Mouse (Mus musculus): Measurements from ENCODE around the gene E130114P18Rik. TPM values are rescaled to one million over a fixed set of nuclear protein-coding genes. Genes with fewer than 3 reads are reported as not detected.

E130114P18Rik gene
- total RNA-seq, 2 experiments from 2014 or later: not detected

GRCm38 (mm10) chr4:97581314-97582063 is 196.4 kb downstream of the E130114P18Rik start:
- no peak for ATAC-seq (ENCODE audit: poor library complexity, severe bottlenecking)

DNA sequence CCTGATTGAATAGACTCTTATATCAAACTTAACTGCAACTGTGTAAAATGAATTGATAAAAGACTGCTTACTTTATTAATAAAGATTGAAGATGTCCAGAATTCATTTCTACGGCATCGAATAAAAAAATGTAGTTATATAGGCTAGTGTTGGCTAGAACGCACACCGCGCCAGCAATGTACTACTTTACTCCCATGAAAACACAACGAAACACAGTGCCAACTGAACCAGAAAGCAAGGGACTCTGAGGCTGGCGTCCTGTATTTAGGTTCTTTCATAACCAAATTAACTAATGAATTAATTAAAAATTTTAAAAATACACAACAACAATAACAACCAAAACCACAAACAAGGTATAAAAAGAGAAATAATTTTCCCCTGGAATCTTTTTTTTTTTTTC is 197.0 kb downstream of the E130114P18Rik start:
- ATAC-seq (ENCODE audit: poor library complexity, severe bottlenecking): no peak

GRCm38 (mm10) chr4:97578571-97579165 is 199.2 kb downstream of the E130114P18Rik start:
- ATAC-seq (ENCODE audit: poor library complexity, severe bottlenecking): no peak

GRCm38 (mm10) chr4:97577431-97577830 is 200.4 kb downstream of the E130114P18Rik start:
- no peak for ATAC-seq (ENCODE audit: poor library complexity, severe bottlenecking)

DNA sequence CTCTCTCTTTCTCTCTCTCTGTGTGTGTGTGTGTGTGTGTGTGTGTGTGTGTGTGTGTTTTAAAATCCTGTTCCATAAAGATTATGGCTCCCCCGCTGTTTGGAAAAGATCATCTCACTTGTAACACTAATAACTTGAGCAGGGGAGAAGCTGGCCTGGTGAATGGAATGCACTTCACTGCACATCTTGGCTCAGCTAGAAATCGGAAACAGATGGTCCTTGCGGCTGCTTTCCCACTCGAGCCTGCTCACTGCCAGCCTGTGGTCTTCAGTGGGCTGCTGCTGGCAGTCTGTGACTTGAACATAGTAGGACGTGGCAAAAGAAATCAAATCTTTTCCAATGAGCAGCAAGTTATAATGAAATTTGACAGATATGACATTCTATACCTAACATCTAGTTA is 202.4 kb downstream of the E130114P18Rik start:
- ATAC-seq (ENCODE audit: poor library complexity, severe bottlenecking): no peak

- no peak for ATAC-seq (ENCODE audit: poor library complexity, severe bottlenecking)
Measured at GRCm38 (mm10) chr4:97569320-97569719, 208.6 kb downstream of the E130114P18Rik start.

DNA sequence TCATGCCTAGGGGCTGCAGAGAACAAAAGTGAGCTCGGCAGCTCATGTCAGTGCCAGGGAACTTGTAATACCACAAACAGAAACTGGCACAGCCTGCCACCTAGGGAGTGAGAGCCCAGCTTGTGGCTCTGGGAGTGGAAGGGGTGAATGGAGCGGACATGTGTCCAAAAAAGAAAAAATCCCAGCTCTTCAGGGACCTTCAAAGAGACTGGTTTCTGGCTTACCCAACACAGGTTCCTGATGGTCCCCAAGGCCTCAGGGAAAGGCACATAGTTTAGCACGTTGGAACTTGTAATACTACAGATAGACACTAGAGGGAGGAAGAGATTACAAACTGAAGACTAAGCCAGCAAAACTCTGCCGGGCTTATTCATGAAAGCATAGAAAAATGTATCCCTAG is 213.2 kb downstream of the E130114P18Rik start:
- ATAC-seq (ENCODE audit: poor library complexity, severe bottlenecking): peak; percentile 92

DNA sequence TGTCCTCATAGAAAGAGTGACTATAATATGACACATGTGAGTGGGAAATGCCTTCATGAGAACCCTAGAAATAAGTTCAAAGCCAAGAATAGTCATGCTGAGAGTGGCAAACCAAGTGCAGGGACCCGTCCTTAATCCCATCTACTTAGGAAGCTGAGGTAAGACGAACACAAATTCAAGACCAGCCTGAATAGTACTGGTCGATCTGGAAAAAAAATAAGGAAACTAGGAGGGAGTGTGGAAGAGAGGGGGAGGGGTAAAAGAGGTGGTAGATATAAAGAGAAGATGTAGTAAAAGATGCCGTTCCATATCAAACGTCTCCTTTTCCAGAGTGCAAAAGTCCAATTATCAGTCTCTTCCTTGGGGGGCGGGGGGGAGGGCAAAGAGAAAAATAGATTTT is 213.7 kb downstream of the E130114P18Rik start:
- no peak for ATAC-seq (ENCODE audit: poor library complexity, severe bottlenecking)

GRCm38 (mm10) chr4:97557585-97557984 is 220.3 kb downstream of the E130114P18Rik start:
- ATAC-seq (ENCODE audit: poor library complexity, severe bottlenecking): no peak

- peak; percentile 80 for ATAC-seq (ENCODE audit: poor library complexity, severe bottlenecking)
Measured at GRCm38 (mm10) chr4:97544016-97544415, 233.9 kb downstream of the E130114P18Rik start.

GRCm38 (mm10) chr4:97532072-97532471 is 245.8 kb downstream of the E130114P18Rik start:
- peak; percentile 87 for ATAC-seq (ENCODE audit: poor library complexity, severe bottlenecking)

GRCm38 (mm10) chr4:97528517-97528916 is 249.4 kb downstream of the E130114P18Rik start:
- ATAC-seq (ENCODE audit: poor library complexity, severe bottlenecking): no peak

Other genes starting within 250 kb of the E130114P18Rik start
- 17.8 TPM in 2 replicates for gene Nfia, start 5.3 kb downstream of the E130114P18Rik start, total RNA-seq (2015)
- gene Nfia, start 5.3 kb downstream of the E130114P18Rik start, total RNA-seq (2017): 3.6 and 4.6 TPM in 2 replicates